Mouse (Mus musculus): Measurements from ENCODE around the gene Wdr62. TPM values are rescaled to one million over a fixed set of nuclear protein-coding genes. Genes with fewer than 3 reads are reported as not detected.
"Not testable (repeated sequence)": the region's sequence is repeated elsewhere in the genome, so short reads cannot be mapped to it uniquely, and the experiment has no call there.

Wdr62 gene
- polyA plus RNA-seq, 1 experiment from 2014 or later: 3.1 TPM

DNA sequence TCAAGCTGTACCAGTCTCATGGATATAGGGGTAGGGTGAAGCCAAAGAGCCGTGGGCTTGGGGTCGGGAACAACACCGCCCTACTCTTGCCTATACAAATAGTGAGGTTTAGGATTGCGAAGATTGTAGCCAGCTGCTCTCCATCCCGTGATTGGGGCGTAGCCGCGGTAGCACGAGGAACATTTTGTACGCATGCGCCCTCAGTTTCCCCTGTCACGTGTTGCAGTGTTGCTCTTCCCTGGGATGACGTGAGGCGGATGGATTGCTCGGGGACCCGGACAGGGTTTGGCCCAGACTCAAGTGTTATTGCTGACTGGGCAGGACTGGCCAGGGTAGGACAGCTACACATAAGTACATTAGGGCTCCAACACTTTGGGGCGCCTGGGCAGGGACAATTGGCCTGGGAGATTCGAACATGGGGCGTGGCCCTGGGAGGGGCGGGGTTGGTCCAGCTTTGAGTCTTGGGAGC, 485 bp upstream of the Wdr62 start:
- Histone ChIP-seq H3K4me3 (peak overlapping the region; percentile 74), H3K9ac (peak overlapping the region; percentile 74), H3K4me2 (peak overlapping the region; percentile 93), H3K36me3 (no peaks in the 10 kb centered on the region), H3K27me3 (no peaks in the 10 kb centered on the region), H3K4me1 (replicated peaks) (peaks cover 15% of the 10 kb centered on the region), H3K27ac (peak overlapping the region; percentile 98), H3K9me3 (no peaks in the 10 kb centered on the region)
- WGBS: under 1% methylated on average over 20 of the region's 20 CpGs
- peak; percentile 87 for ATAC-seq (ENCODE audit: low FRiP score)

DNA sequence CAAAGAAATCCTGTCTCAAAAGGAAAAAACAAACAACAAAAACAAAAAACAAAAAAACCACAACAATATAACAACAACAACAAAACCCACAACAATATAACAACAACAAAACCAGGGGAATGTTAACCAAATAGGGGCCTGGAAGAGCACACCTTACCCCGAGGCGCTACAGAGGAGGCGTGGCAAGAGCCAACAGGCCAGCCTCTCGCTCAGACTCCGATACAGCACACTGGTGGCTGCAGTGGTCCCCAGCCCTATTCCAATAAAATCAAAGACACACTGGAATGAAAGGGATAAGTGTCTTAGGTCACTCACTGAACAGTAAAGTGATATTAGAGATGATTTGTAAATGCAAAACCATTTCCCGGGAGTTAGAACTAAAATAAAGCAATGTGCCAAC, 683 bp downstream of the Wdr62 start:
- no peaks in the 10 kb centered on the region for H3K9me3 ChIP-seq
- H3K4me2 ChIP-seq: peak overlapping the region; percentile 93
- no peaks in the 10 kb centered on the region for H3K36me3 ChIP-seq
- ATAC-seq (ENCODE audit: low FRiP score): no peak
- no peak overlapping the region for H3K27ac ChIP-seq
- peak overlapping the region; percentile 66 for H3K9ac ChIP-seq
- H3K4me1 ChIP-seq (replicated peaks): peaks cover 15% of the 10 kb centered on the region
- no peaks in the 10 kb centered on the region for H3K27me3 ChIP-seq
- peak overlapping the region; percentile 74 for H3K4me3 ChIP-seq
- WGBS: 0% methylated on average over 6 of the region's 6 CpGs

DNA sequence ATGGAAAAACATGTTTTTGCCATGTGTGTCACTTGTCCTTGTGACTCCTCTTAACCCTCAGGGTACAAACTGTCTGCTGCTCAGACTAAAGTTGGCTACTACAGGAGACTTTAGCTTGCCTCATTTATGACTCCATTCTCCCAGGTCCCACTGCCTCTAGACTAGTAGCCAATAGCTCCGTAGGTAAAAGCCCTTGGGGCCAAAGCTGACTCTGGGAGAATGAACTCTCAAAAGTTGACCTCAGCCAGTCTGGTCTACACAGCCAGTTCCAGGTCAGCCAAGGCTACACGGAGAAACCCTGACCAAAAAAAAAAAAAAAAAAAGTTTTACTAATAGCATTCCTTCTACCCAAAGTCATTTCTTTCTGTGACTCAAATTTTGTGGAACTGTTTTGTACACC, 1.3 kb downstream of the Wdr62 start:
- no peak for ATAC-seq (ENCODE audit: low FRiP score)
- Histone ChIP-seq H3K27me3 (no peaks in the 10 kb centered on the region), H3K9ac (no peak overlapping the region), H3K4me2 (peak overlapping the region; percentile 93), H3K27ac (no peak overlapping the region), H3K36me3 (no peaks in the 10 kb centered on the region), H3K4me1 (replicated peaks) (peaks cover 15% of the 10 kb centered on the region), H3K9me3 (no peaks in the 10 kb centered on the region), H3K4me3 (no peak overlapping the region)
- WGBS: 60% methylated on average over 2 of the region's 2 CpGs

DNA sequence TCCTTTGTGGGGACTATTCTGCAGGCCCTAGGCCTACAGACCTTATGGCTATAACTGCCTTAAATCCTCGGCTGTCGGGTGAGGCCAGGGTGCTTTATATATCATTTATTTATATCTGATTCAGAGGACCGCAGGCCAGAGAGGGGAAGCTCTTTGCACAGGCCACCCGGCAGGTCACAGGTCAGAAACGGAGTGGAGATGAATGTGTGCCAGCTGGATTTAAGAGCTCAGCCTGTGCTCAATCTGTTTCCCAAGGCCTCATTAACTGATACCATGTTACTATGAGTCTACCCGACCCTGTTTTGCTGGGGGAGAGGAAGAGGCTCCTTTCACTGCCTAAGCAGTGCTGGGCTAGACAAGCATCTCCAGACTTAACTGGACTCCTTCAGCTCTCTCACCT, 5.8 kb downstream of the Wdr62 start:
- Histone ChIP-seq H3K27me3 (no peaks in the 10 kb centered on the region), H3K4me1 (replicated peaks) (peaks cover 5% of the 10 kb centered on the region), H3K36me3 (peaks cover 5% of the 10 kb centered on the region; the same call in 1 of the 2 replicates), H3K9me3 (no peaks in the 10 kb centered on the region), H3K9ac (no peak overlapping the region), H3K27ac (no peak overlapping the region), H3K4me3 (no peak overlapping the region), H3K4me2 (no peak overlapping the region)
- WGBS: 86% methylated on average over 6 of the region's 6 CpGs
- no peak for ATAC-seq (ENCODE audit: low FRiP score)

DNA sequence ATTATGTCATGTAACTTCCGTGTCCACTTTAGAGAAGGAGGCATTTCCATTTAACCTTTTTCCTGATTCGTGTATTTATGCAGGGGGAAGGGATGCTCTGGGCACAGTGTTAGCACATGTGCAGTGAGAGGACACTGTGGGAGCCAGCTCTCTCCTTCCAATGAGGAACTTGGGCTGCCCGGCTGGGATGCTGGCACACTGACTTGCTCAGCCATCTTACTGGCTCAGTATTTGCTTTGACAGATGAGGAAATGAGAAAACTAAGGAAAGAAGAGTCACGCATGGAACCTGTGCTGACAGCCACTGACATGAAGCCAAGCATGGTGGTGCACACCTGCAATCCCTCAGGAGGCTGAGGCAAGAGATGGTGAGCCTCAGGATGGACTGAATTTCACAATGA, 10.6 kb downstream of the Wdr62 start:
- no peaks in the 10 kb centered on the region for H3K27me3 ChIP-seq
- no peak for ATAC-seq (ENCODE audit: low FRiP score)
- H3K9ac ChIP-seq: no peak overlapping the region
- no peak overlapping the region for H3K27ac ChIP-seq
- H3K4me2 ChIP-seq: no peak overlapping the region
- 84% methylated on average over 4 of the region's 4 CpGs for WGBS
- peaks cover 9% of the 10 kb centered on the region for H3K36me3 ChIP-seq
- no peak overlapping the region for H3K4me3 ChIP-seq
- no peaks in the 10 kb centered on the region for H3K9me3 ChIP-seq
- no peaks in the 10 kb centered on the region for H3K4me1 ChIP-seq (replicated peaks)

DNA sequence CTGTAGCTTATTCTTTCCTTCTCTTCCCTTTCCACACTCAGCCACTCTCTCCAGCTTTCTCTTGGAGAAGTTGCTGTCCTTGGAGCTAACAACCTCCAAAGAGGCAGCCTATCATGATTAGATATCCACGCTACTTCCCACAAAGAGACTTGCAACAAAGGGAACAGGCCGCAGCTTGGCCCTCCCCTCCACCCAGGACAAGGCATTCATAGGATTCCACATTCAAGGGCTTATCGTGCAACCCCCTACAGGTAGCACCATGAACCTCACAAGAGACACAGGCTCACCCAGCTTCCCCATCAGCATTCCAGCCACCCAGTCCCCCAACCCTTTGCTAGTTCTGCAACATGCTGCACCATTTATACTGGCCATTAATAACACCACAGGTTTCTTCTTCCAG, 13.4 kb downstream of the Wdr62 start:
- Histone ChIP-seq H3K4me3 (no peak overlapping the region), H3K27me3 (no peaks in the 10 kb centered on the region), H3K36me3 (peaks cover 16% of the 10 kb centered on the region), H3K4me1 (replicated peaks) (no peaks in the 10 kb centered on the region), H3K27ac (no peak overlapping the region), H3K4me2 (no peak overlapping the region), H3K9me3 (no peaks in the 10 kb centered on the region), H3K9ac (0 out of 2 replicates have a peak overlapping the region, but pooled peaks have one; percentile 30)
- ATAC-seq (ENCODE audit: low FRiP score): no peak
- 77% methylated on average over 3 of the region's 3 CpGs for WGBS

- WGBS: 93% methylated on average over 7 of the region's 7 CpGs
- Histone ChIP-seq H3K27ac (no peak overlapping the region), H3K27me3 (no peaks in the 10 kb centered on the region), H3K4me1 (replicated peaks) (no peaks in the 10 kb centered on the region), H3K9me3 (no peaks in the 10 kb centered on the region), H3K4me2 (no peak overlapping the region), H3K4me3 (no peak overlapping the region), H3K36me3 (peaks cover 17% of the 10 kb centered on the region), H3K9ac (no peak overlapping the region)
- ATAC-seq (ENCODE audit: low FRiP score): no peak
Observed at GRCm38 (mm10) chr7:30265935-30266334, 14.3 kb downstream of the Wdr62 start.

GRCm38 (mm10) chr7:30265531-30265930, 14.7 kb downstream of the Wdr62 start:
- H3K4me2 ChIP-seq: no peak overlapping the region
- no peak overlapping the region for H3K9ac ChIP-seq
- H3K27ac ChIP-seq: no peak overlapping the region
- H3K27me3 ChIP-seq: no peaks in the 10 kb centered on the region
- ATAC-seq (ENCODE audit: low FRiP score): no peak
- H3K36me3 ChIP-seq: peaks cover 18% of the 10 kb centered on the region
- no peak overlapping the region for H3K4me3 ChIP-seq
- 90% methylated on average over 5 of the region's 5 CpGs for WGBS
- H3K9me3 ChIP-seq: no peaks in the 10 kb centered on the region
- no peaks in the 10 kb centered on the region for H3K4me1 ChIP-seq (replicated peaks)

DNA sequence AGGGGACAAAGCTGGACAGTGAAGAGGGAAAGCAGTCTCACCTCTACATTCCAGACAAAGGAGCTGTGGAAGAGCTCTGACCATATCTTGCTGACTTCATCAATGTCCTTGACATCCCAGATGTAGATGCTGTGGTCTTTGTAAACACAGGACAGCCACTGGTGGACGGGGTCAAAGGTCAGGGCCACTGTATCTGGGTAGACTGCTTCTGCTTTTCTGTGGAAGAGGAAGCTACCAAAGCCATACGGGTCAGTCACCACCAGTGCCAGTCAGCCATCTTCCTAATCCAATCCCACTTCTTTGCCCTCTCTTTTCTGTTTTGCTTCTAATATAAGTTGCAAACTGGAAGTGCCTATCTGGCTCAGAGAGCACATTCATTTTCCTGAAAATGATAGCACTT, 15.2 kb downstream of the Wdr62 start:
- no peak overlapping the region for H3K9ac ChIP-seq
- H3K36me3 ChIP-seq: peaks cover 13% of the 10 kb centered on the region
- no peak for ATAC-seq (ENCODE audit: low FRiP score)
- WGBS: 82% methylated on average over 2 of the region's 2 CpGs
- H3K27ac ChIP-seq: no peak overlapping the region
- H3K4me1 ChIP-seq (replicated peaks): no peaks in the 10 kb centered on the region
- H3K9me3 ChIP-seq: no peaks in the 10 kb centered on the region
- no peak overlapping the region for H3K4me2 ChIP-seq
- no peak overlapping the region for H3K4me3 ChIP-seq
- no peaks in the 10 kb centered on the region for H3K27me3 ChIP-seq

DNA sequence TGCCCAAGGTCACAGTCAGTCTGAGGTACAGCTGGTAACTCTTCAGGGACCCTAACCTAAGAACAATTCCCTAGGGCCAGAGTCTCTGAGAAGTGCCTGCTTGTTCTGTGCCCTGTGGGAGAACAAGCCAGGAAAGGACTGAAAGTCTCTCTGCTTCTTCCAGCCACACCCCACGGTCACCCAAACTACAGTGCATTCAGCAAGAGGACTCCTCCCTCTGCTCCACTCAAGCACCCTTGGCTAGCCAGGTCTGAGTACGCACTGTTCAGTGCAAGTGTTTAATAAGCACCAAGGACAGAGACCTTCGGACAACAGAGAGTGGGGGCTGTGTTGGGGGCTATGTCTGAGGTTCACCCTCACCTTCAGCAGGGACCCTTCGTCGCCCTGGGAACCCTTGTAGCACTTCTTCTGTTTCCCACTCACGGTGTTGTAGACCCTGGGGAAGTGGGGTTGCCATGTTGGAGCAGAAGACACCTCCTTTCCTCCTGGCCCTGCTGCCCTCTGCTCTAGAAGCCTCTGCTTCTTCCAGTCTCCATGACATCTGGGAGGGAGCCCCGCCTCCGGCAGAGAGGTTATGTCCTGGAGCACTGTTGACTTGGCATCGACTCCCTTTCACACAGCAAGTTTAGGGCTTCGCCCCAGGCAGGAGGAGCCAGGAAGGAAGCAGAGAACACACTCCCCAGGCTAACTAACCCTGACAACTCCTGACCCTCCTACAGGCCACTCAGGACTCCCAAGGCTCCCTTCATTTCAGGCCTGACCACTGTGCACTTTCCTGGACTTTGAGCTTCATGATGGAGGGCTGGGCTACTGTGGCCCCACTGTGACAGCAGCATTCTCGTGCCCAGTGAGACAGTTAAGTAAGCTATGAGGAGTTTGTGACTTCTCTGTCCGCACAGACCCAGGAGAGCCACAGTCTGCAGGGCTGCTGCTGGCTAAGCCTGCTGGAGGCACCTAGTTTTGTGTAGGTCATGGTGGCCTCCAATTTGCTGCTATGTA, 28.0 kb downstream of the Wdr62 start:
- H3K27me3 ChIP-seq: no peaks in the 10 kb centered on the region
- WGBS: 85% methylated on average over 12 of the region's 12 CpGs
- no peaks in the 10 kb centered on the region for H3K4me1 ChIP-seq (replicated peaks)
- H3K4me3 ChIP-seq: no peak overlapping the region
- ATAC-seq (ENCODE audit: low FRiP score): no peak
- no peaks in the 10 kb centered on the region for H3K36me3 ChIP-seq
- H3K27ac ChIP-seq: no peak overlapping the region
- H3K9ac ChIP-seq: peak overlapping the region; percentile 39; the same call in 1 of the 2 replicates
- no peak overlapping the region for H3K4me2 ChIP-seq
- H3K9me3 ChIP-seq: no peaks in the 10 kb centered on the region

- H3K4me2 ChIP-seq; H3K9me3 ChIP-seq; H3K27me3 ChIP-seq; ATAC-seq (ENCODE audit: low FRiP score); H3K27ac ChIP-seq; H3K4me3 ChIP-seq; H3K9ac ChIP-seq: not testable (repeated sequence)
- Histone ChIP-seq H3K36me3 (peaks cover 39% of the 10 kb centered on the region), H3K4me1 (replicated peaks) (peaks cover 13% of the 10 kb centered on the region)
- WGBS: 93% methylated on average over 3 of the region's 3 CpGs
Observed at GRCm38 (mm10) chr7:30237374-30237773, 42.8 kb downstream of the Wdr62 start.

DNA sequence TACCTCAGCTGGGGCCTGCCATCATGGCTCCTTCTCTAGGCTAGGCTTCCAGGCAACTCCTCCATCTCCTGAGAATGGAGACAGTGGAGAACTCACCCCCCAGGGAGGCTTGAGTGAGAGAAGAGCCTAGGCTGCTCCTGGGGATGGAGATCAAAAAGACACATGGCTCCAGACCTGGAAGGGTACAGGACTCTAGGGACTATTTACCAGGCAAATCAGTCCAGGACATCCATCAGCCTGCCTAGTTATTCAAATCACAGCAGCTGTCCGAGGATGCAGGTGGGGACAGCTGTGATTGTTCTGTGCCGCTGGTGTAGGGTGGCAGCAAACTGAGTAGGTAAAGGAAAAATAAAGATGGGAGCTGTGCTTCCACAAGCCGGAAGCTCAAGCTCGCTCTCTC, 44.6 kb downstream of the Wdr62 start, which contains the start of gene Ovol3:
Ovol3 (minus strand) TSS at position 101 of the 400 bp plus-strand sequence.
- peaks cover 28% of the 10 kb centered on the region for H3K36me3 ChIP-seq
- H3K9ac ChIP-seq: no peak within 1 kb of the TSS
- 84% methylated on average over 4 of the region's 4 CpGs for WGBS
- H3K4me3 ChIP-seq: no peak within 1 kb of the TSS
- H3K4me1 ChIP-seq (replicated peaks): peaks cover 19% of the 10 kb centered on the region
- H3K9me3 ChIP-seq: no peaks in the 10 kb centered on the region
- no peak for ATAC-seq (ENCODE audit: low FRiP score)
- H3K4me2 ChIP-seq: no peak within 1 kb of the TSS
- H3K27me3 ChIP-seq: no peaks in the 10 kb centered on the region
- H3K27ac ChIP-seq: no peak within 1 kb of the TSS

DNA sequence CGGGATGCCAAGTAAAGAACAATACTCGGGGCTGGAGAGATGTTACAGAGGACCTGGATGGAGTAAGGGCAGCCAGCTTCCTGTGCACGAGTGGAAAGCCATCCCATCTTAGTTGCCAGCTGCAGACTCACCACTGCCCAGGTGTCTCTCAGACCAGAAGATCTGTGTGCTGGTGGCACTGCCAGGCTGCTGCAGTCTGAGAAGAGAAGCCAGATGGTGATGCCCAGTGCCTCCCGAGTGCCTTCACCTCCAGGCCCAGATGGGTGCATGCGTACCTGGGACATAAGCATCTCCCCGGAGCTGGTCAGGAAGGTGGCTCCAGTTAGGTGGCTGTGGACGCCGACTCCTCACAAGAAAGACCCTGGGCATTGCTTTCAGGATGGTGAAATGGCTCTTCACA, 45.1 kb downstream of the Wdr62 start:
- no peak for ATAC-seq (ENCODE audit: low FRiP score)
- Histone ChIP-seq H3K4me1 (replicated peaks) (peaks cover 22% of the 10 kb centered on the region), H3K4me2 (no peak overlapping the region), H3K27ac (no peak overlapping the region), H3K9me3 (no peaks in the 10 kb centered on the region), H3K9ac (no peak overlapping the region), H3K4me3 (no peak overlapping the region), H3K36me3 (peaks cover 27% of the 10 kb centered on the region), H3K27me3 (no peaks in the 10 kb centered on the region)
- 91% methylated on average over 8 of the region's 8 CpGs for WGBS
